Mouse (Mus musculus) lung, adult 2 months (tissue): ENCODE measurements at regions not wholly inside any gene's neighbourhood (a gene's known extent, or its start where the extent isn't known, plus 50 kb on each side); places are given as distances from the start of the nearest gene placed in this dataset.

Experiments
- CTCF ChIP-seq: fragments of 200-500 bp; IDR thresholded peaks from 2 replicates; pipeline ENCODE4 v1.5.1; 2011; ENCODE audit warnings: mild to moderate bottlenecking, low read length, control low read depth; ENCODE audit not compliant: insufficient read depth
- POLR2A ChIP-seq: fragments of 200-500 bp; IDR thresholded peaks from 2 replicates; pipeline ENCODE4 v1.6.1; 2011; ENCODE audit warnings: low read depth, mild to moderate bottlenecking, control low read depth, low read length, borderline replicate concordance; ENCODE audit errors: extremely low read depth

DNA sequence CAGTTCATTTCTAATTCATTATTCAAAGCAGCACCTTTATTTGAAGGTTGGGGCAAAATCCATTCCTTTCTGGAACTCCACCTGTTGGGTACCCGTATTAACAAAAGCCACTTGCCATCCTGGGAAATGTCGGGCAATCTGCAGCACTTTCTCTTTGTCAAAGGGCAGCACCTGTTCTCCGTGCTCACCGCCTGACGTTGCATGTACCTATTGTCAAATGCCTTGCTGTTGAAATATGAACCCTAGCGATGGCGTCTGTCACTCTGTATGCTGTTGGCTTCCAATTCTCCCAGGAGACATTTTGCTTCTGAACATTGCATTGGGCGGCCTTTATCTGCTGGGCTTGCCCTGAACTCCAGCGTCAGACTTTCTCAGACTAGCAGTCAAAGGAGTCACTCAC lies 55.3 kb upstream of the Synm start:
- no peak for TF ChIP-seq CTCF
- TF ChIP-seq POLR2A = no peak
